Mouse (Mus musculus): Measurements from ENCODE around the gene Gm11027.
A peak's percentile ranks its signal among the peaks of the same experiment; 100 is the strongest.

Gene Gm11027

GRCm38 (mm10) chr12:116280149-116280652 lies 5.0 kb downstream of the Gm11027 start:
- DNase-seq, result no peak

- DNase-seq, result peak; percentile 100
Measured at GRCm38 (mm10) chr12:116280653-116281364, 5.6 kb downstream of the Gm11027 start, which contains the start of gene Esyt2. Gene Esyt2, plus strand, starts transcription at chr12:116281196.

GRCm38 (mm10) chr12:116281427-116282281 lies 6.5 kb downstream of the Gm11027 start:
- peak; percentile 41 to 45 for DNase-seq

- peak in 1 of 2 experiments; percentile 2 for DNase-seq
Measured at GRCm38 (mm10) chr12:116282856-116283255, 7.7 kb downstream of the Gm11027 start.

GRCm38 (mm10) chr12:116283511-116283910 lies 8.3 kb downstream of the Gm11027 start:
- DNase-seq, result no peak

GRCm38 (mm10) chr12:116293185-116293584 lies 18.0 kb downstream of the Gm11027 start:
- DNase-seq, result no peak

GRCm38 (mm10) chr12:116293599-116294292 lies 18.6 kb downstream of the Gm11027 start:
- DNase-seq, result no peak

- DNase-seq, result no peak
Measured at GRCm38 (mm10) chr12:116299906-116300305, 24.7 kb downstream of the Gm11027 start.

GRCm38 (mm10) chr12:116302181-116302580 lies 27.0 kb downstream of the Gm11027 start:
- DNase-seq, result no peak

GRCm38 (mm10) chr12:116306042-116306441 lies 30.9 kb downstream of the Gm11027 start:
- DNase-seq, result no peak

GRCm38 (mm10) chr12:116307870-116308269 lies 32.7 kb downstream of the Gm11027 start:
- DNase-seq, result no peak

GRCm38 (mm10) chr12:116308612-116309011 lies 33.4 kb downstream of the Gm11027 start:
- DNase-seq, result no peak

- no peak for DNase-seq
Measured at GRCm38 (mm10) chr12:116313816-116314215, 38.6 kb downstream of the Gm11027 start.

- peak; percentile 16 for DNase-seq
Measured at GRCm38 (mm10) chr12:116315498-116315897, 40.3 kb downstream of the Gm11027 start.

GRCm38 (mm10) chr12:116317818-116318217 lies 42.6 kb downstream of the Gm11027 start:
- no peak for DNase-seq
